In the genomic region with DNA sequence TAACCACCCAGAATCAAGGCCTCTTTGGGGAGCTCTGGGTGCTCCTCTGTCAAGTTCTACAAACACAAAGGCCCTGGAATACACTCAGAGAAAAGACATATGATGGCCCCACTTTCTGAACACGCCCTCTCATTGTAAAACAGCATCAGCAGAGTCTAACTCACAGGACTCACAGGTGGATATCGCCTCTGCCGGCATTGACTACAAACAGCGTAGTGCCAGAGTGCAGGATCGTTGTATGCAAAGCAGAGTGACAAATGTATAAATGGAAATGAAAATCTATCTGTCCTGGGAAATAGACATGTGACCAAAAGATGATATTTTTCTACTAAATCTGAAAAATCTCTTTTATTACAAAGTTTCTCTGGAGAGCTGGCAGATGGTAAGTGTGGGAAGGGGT, we compare ENCODE assay signal across 33 mouse cellular contexts.
"Had no signal": no experiment of that assay in that cellular context is flagged by ENCODE, and none has a peak within 500 bp of the region (broad histone marks: within the 10 kb centered on the region; RNA-seq: fewer than 3 reads in every experiment).

No protein-coding gene starts in this region.

- H3K36me3 ChIP-seq: heart, embryonic 12.5 days; heart, embryonic 13.5 days; heart, embryonic 15.5 days; hindbrain, embryonic 10.5 days; hindbrain, embryonic 12.5 days; hindbrain, embryonic 13.5 days; hindbrain, embryonic 15.5 days; intestine, embryonic 15.5 days; kidney, embryonic 15.5 days had no signal

- DNase-seq: heart, postnatal 10 days; heart, postnatal 14 days; heart, postnatal 36 days; kidney, adult 11 months; kidney, adult 18-20 months; kidney, adult 2 months; kidney, adult 8-10 months; kidney, adult 9 months; kidney, postnatal 10 days; kidney, postnatal 14 days; kidney, postnatal 25 days; kidney, postnatal 36 days; kidney, postnatal 4 days; layer of hippocampus, adult 9-11 months; layer of hippocampus, postnatal 36 days had no signal

- H3K4me2 ChIP-seq: heart, embryonic 11.5 days; heart, embryonic 12.5 days; heart, embryonic 13.5 days; heart, embryonic 15.5 days; hindbrain, embryonic 12.5 days; hindbrain, embryonic 13.5 days; hindbrain, embryonic 14.5 days; hindbrain, embryonic 15.5 days; intestine, embryonic 15.5 days; kidney, embryonic 15.5 days had no signal

- H3K4me3 ChIP-seq: heart, embryonic 12.5 days; heart, embryonic 13.5 days; heart, embryonic 15.5 days; hindbrain, embryonic 10.5 days; hindbrain, embryonic 12.5 days; hindbrain, embryonic 13.5 days; hindbrain, embryonic 15.5 days; intestine, embryonic 15.5 days; kidney, embryonic 15.5 days; layer of hippocampus, adult 2 months; left cerebral cortex, adult 2 months had no signal

- H3K27me3 ChIP-seq: heart, embryonic 15.5 days; hindbrain, embryonic 13.5 days; hindbrain, embryonic 15.5 days; kidney, embryonic 15.5 days had no signal

- H3K4me1 ChIP-seq: heart, embryonic 15.5 days; intestine, embryonic 15.5 days; kidney, embryonic 15.5 days had no signal

- H3K9ac ChIP-seq: heart, embryonic 12.5 days; heart, embryonic 13.5 days; heart, embryonic 15.5 days; hindbrain, embryonic 12.5 days; hindbrain, embryonic 13.5 days; hindbrain, embryonic 14.5 days; hindbrain, embryonic 15.5 days; intestine, embryonic 15.5 days; kidney, embryonic 15.5 days had no signal

- H3K9me3 ChIP-seq: heart, embryonic 12.5 days; heart, embryonic 13.5 days; heart, embryonic 15.5 days; hindbrain, embryonic 10.5 days; hindbrain, embryonic 12.5 days; hindbrain, embryonic 13.5 days; hindbrain, embryonic 15.5 days; intestine, embryonic 15.5 days; kidney, embryonic 15.5 days had no signal

- ATAC-seq: hindbrain, embryonic 16.5 days; hindbrain, postnatal 0 days; inflammation-experienced regulatory T-cells, adult 6 months; intestine, embryonic 15.5 days; intestine, postnatal 0 days had no signal

- H3K27ac ChIP-seq: heart, embryonic 13.5 days; heart, embryonic 15.5 days; hindbrain, embryonic 12.5 days; hindbrain, embryonic 13.5 days; hindbrain, embryonic 14.5 days; hindbrain, embryonic 15.5 days; hindbrain, postnatal 0 days; intestine, embryonic 15.5 days; kidney, embryonic 15.5 days; kidney, postnatal 0 days; layer of hippocampus, adult 2 months; left cerebral cortex, adult 2 months had no signal
